Mouse (Mus musculus) thymus, adult 2 months (tissue): ENCODE measurements around the gene Vmn1r14. TPM values are rescaled to one million over a fixed set of nuclear protein-coding genes. Genes with fewer than 3 reads are reported as not detected.
"Not testable (repeated sequence)": the region's sequence is repeated elsewhere in the genome, so short reads cannot be mapped to it uniquely, and the experiment has no call there.

ENCODE experiments used
- DNase-seq: peaks from one replicate; pipeline ENCODE4 v3.0.0; 2021
- H3K27ac ChIP-seq: fragments of 200-500 bp; 2 replicates; pipeline ENCODE4 v1.5.1; 2012; ENCODE audit warnings: low read length, control low read depth; ENCODE audit not compliant: control insufficient read depth, insufficient read depth
- H3K27me3 ChIP-seq: fragments of 200-500 bp; 2 replicates; pipeline ENCODE4 v1.6.1; 2012; ENCODE audit warnings: mild to moderate bottlenecking, low read length, moderate library complexity, mixed read lengths; ENCODE audit not compliant: control insufficient read depth, insufficient read depth
- H3K36me3 ChIP-seq: fragments of 200-500 bp; 2 replicates; pipeline ENCODE4 v1.6.1; 2012; ENCODE audit warnings: mild to moderate bottlenecking, low read length, moderate library complexity; ENCODE audit not compliant: control insufficient read depth, insufficient read depth
- H3K4me1 ChIP-seq: fragments of 200-500 bp; replicated peaks from 2 replicates; pipeline ENCODE4 v1.6.1; 2012; ENCODE audit warnings: low read length; ENCODE audit not compliant: control insufficient read depth, insufficient read depth
- H3K4me3 ChIP-seq: fragments of 200-500 bp; 2 replicates; pipeline ENCODE4 v1.5.1; 2012; ENCODE audit warnings: mild to moderate bottlenecking, low read length, control low read depth, moderate library complexity; ENCODE audit not compliant: control insufficient read depth, insufficient read depth
- CTCF ChIP-seq: fragments of 200-500 bp; IDR thresholded peaks from 2 replicates; pipeline ENCODE4 v1.5.1; 2012; ENCODE audit warnings: mild to moderate bottlenecking, control low read depth, low read length, moderate library complexity, borderline replicate concordance; ENCODE audit not compliant: control insufficient read depth, poor library complexity, insufficient read depth; ENCODE audit errors: extremely low read depth
- POLR2A ChIP-seq: fragments of 200-500 bp; IDR thresholded peaks from 2 replicates; pipeline ENCODE4 v1.6.1; 2012; ENCODE audit warnings: mild to moderate bottlenecking, low read length, control low read depth, moderate library complexity; ENCODE audit not compliant: control insufficient read depth, poor library complexity, insufficient read depth; ENCODE audit errors: extremely low read depth
- WGBS: fragments of 180-500 bp; shearing (Covaris S2); methylation state at CpG from one replicate; pipeline ENCODE4 v1.1.7; 2018; 5-methylcytosine and 5-hydroxymethylcytosine counted together
- polyA plus RNA-seq: library from polyadenylated mRNA; depleted of rRNA; stranded (reverse); fragments of >200 nt; gene quantifications from 2 replicates; pipeline ENCODE4 v1.2.3, GENCODE M21; 2012; rRNA removed

The Vmn1r14 gene
- not detected in 2 replicates for polyA plus RNA-seq

DNA sequence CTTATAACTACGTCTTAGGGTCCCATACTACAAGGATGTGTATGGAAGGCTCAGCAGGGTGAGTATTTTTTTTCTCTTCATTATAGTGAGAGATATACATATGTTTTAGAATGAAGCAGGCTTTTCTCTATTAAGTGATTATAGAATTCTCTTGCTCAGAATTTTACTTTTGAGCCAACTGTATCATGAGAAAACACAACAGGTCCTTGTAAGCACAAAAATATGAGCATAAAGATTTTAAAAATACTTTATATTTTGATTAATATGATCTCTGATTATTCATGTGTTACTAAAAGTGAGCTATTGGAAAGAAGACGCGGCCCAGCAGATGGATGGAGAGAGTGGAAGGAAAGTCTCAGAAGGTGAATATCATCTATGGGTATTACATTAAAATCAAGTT, at the start of gene Vmn1r14:
TSS of gene Vmn1r14 (plus strand) at position 301 of the 400 bp plus-strand sequence.
- 97% methylated on average over 3 of the region's 3 CpGs for WGBS
- no peaks in the 10 kb centered on the region for H3K4me1 ChIP-seq
- H3K27me3 ChIP-seq = no peaks in the 10 kb centered on the region
- no peaks in the 10 kb centered on the region for H3K36me3 ChIP-seq
- no peak for DNase-seq
- TF ChIP-seq POLR2A (no peak), CTCF (no peak)
- H3K27ac ChIP-seq = no peak within 1 kb of the TSS
- H3K4me3 ChIP-seq = no peak within 1 kb of the TSS

DNA sequence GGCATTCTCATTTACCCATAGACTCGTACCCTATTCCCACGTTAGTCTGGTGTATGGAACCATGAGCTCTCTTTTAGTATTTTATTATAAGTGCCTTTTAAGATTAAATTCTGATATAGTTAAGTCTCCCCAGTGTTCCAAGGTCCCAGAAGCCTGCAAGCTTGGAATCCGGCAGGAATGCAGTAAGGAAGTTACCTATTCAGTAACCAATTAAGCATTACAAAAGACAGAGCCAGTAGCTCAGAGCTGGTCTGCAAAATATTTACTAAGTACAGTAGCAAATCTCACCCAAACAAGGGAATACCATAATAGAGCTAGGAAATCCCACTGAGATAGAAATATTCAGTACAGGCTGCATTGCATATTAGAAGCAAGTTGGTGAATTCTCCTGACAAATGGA, 41.5 kb upstream of the Vmn1r14 start:
- DNase-seq, H3K4me1 ChIP-seq, H3K27ac ChIP-seq, H3K36me3 ChIP-seq, H3K4me3 ChIP-seq, H3K27me3 ChIP-seq: not testable (repeated sequence)
- 85% methylated on average over 3 of the region's 3 CpGs for WGBS

DNA sequence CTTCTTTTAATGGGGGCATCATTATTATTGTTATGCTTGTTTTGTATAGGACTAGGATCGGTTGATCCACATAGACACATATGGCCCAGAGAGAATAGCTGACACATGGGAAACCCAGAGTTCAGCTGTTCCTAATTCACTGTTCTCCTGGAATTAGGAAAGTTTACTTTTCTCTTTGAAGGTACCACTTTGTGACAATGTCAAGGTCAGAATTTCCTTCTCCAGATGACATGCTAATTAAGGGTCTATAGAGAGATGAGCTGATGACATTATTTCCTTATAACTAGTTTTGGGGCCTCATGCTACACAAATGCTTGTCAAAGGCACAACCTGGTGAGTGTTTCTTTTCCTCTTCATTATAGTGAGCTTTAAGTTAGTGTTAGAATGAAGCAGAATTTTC, 28.5 kb upstream of the Vmn1r14 start, which contains the start of gene Vmn1r13:
TSS of gene Vmn1r13 (plus strand) at position 301 of the 400 bp plus-strand sequence.
- 93% methylated on average over 1 of the region's 1 CpGs for WGBS

DNA sequence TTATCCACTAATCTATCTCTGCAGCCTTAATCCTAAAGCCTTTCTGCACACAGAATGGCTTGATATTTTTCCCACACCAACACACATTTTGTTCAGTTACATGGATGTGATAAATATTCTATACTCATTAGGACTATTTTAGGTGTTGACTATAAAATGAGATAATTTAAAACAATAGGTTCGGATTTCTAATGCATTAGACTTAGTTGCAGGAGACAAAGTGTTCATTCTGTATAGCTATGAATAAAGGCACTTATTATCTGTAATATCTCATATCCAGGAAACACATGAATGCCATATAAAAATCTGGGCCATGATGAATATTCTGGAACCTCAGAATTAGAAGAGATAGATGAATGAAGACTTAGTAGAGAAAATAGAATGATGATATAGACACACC, 26.2 kb downstream of the Vmn1r14 start, which contains the start of gene Vmn1r15:
TSS of gene Vmn1r15 (plus strand) at position 301 of the 400 bp plus-strand sequence.
- Histone ChIP-seq H3K27me3 (no peaks in the 10 kb centered on the region), H3K4me3 (no peak within 1 kb of the TSS), H3K4me1 (no peaks in the 10 kb centered on the region), H3K36me3 (no peaks in the 10 kb centered on the region), H3K27ac (no peak within 1 kb of the TSS)
- DNase-seq = no peak
- no peak for TF ChIP-seq CTCF
- TF ChIP-seq POLR2A = no peak
- WGBS = 90% methylated on average over 1 of the region's 1 CpGs

More for the DNA sequence above, 28.5 kb upstream of the Vmn1r14 start, which contains the start of gene Vmn1r13:
- H3K36me3 ChIP-seq, H3K4me1 ChIP-seq, H3K27ac ChIP-seq, DNase-seq, H3K27me3 ChIP-seq, H3K4me3 ChIP-seq: not testable (repeated sequence)

DNA sequence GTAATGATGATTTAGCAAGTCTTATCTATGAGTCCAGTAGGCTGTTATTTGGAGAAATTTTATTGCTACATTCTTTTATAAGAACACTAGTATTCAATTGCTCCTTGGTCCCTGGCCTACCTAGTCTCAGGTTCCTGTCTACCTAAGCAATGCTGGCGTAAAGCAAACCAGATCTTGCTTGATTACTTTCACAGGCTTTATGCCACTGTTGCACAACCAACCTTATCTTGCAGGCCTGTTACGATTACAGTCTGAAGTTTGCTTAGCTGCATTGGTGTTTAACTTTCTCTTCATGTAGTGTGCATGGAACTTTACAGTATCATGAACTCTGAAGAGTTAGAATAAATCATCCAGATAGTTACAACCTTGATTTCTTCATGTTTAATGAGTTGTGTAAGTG, 29.5 kb downstream of the Vmn1r14 start:
- DNase-seq = no peak
- Histone ChIP-seq H3K4me3 (no peak overlapping the region), H3K27me3 (no peaks in the 10 kb centered on the region), H3K27ac (no peak overlapping the region), H3K36me3 (no peaks in the 10 kb centered on the region), H3K4me1 (no peaks in the 10 kb centered on the region)
- WGBS = 96% methylated on average over 2 of the region's 2 CpGs
- TF ChIP-seq CTCF = no peak
- no peak for TF ChIP-seq POLR2A

DNA sequence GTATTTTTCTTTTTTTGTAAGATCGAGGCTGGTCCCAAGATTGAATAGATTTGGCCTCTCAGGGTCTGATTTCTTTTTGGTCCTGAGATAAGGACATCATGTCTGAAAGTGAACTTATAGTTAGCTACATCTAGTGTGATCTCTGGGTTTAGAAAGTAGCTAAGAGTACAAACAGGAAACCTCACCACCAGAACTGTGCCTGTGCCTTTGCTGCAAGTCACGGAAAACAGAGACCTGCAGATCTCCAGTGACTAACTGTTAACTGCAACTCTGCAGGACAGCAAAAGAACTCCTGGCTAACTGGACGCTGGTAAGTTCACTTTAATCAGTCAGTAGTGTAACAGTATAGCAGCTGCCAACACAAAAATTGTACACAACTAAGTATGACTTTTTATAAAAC, 40.4 kb downstream of the Vmn1r14 start:
- H3K4me1 ChIP-seq = no peaks in the 10 kb centered on the region
- no peak overlapping the region for H3K4me3 ChIP-seq
- H3K27me3 ChIP-seq = no peaks in the 10 kb centered on the region
- H3K27ac ChIP-seq = no peak overlapping the region
- TF ChIP-seq CTCF (no peak), POLR2A (no peak)
- DNase-seq = no peak
- H3K36me3 ChIP-seq = no peaks in the 10 kb centered on the region
- 26% methylated on average over 3 of the region's 3 CpGs for WGBS

DNA sequence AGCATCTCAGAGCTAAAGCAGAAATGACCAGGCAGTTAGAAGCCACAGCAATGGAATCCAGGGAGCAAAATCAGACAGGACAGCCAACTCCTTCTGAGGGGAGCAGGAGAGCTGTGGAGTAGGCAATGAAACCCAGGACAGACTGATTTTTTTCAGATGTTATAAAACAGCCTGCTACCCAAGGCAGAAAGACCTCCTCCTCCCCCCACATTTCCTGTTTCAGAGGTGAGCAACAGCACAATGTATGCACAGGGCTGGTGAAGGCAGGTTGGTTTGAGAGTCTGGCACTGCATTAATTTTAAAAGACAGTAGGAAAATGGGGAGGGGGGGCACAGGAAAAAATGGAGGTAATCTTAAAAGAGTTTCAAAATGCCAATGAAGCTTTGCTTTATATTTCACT, 41.0 kb downstream of the Vmn1r14 start:
- TF ChIP-seq POLR2A = no peak
- TF ChIP-seq CTCF = no peak
- Histone ChIP-seq H3K4me3 (no peak overlapping the region), H3K27ac (no peak overlapping the region), H3K36me3 (no peaks in the 10 kb centered on the region), H3K27me3 (no peaks in the 10 kb centered on the region), H3K4me1 (no peaks in the 10 kb centered on the region)
- DNase-seq = no peak
